ENCODE assay signal across 8 mouse cellular contexts in the genomic region with DNA sequence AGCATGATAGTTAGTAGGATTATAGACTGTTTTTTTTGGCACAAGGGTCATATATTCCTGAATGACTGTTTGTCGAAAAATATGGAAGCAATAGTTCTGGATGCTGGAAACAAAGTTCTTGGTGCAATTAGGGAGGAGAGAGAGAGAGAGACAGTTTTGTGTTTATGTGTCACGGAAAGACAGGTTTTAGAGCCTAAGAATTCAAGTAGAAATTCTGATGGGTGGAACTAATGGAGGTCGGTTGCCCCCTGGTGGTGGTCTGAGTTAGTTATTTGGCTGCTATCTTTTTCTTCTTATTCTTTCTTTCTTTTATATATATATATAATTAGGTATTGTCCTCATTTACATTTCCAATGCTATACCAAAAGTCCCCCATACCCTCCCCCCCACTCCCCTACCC.
A peak's percentile ranks its signal among the peaks of the same experiment; 100 is the strongest.
DNase-seq lines count a peak whose midpoint lies in the region; ATAC-seq lines count a peak whose summit lies in the region.

No protein-coding gene starts in this region.

- H3K4me2 ChIP-seq in forebrain, embryonic 11.5 days (ENCODE audit: low read depth, low read length, severe bottlenecking): no peak overlapping the region
- no peak overlapping the region for H3K4me2 ChIP-seq in forebrain, embryonic 15.5 days (replicated peaks)
- peak overlapping the region; percentile 42 for H3K4me2 ChIP-seq in kidney, embryonic 15.5 days
- 0 out of 2 replicates have a peak overlapping the region, but pooled peaks have one; percentile 7 for H3K4me2 ChIP-seq in lung, embryonic 16.5 days (ENCODE audit: low read depth, low read length)
- peak overlapping the region; percentile 18; the same call in 1 of the 2 replicates for H3K4me2 ChIP-seq in stomach, embryonic 14.5 days (replicated peaks; ENCODE audit: low read depth, low read length)

- WGBS in forebrain, embryonic 11.5 days: 27% methylated on average over 3 of the region's 3 CpGs
- 17% methylated on average over 3 of the region's 3 CpGs for WGBS in forebrain, embryonic 15.5 days
- 16% methylated on average over 3 of the region's 3 CpGs for WGBS in kidney, embryonic 15.5 days
- WGBS in lung, embryonic 16.5 days: 18% methylated on average over 3 of the region's 3 CpGs
- 16% methylated on average over 3 of the region's 3 CpGs for WGBS in stomach, embryonic 14.5 days

- H3K4me1 ChIP-seq in forebrain, embryonic 11.5 days (replicated peaks; ENCODE audit: control insufficient read depth, insufficient read depth, low read length): no peaks in the 10 kb centered on the region
- H3K4me1 ChIP-seq in forebrain, embryonic 15.5 days: no peaks in the 10 kb centered on the region
- no peaks in the 10 kb centered on the region for H3K4me1 ChIP-seq in kidney, embryonic 15.5 days
- no peaks in the 10 kb centered on the region for H3K4me1 ChIP-seq in lung, embryonic 16.5 days (replicated peaks; ENCODE audit: control insufficient read depth, insufficient read depth, low read length)
- no peaks in the 10 kb centered on the region for H3K4me1 ChIP-seq in stomach, embryonic 14.5 days (ENCODE audit: control insufficient read depth, insufficient read depth, low read length)

- no peak overlapping the region for H3K27ac ChIP-seq in forebrain, embryonic 11.5 days (ENCODE audit: low read depth, low read length)
- no peak overlapping the region for H3K27ac ChIP-seq in forebrain, embryonic 15.5 days (replicated peaks)
- no peak overlapping the region for H3K27ac ChIP-seq in kidney, embryonic 15.5 days
- H3K27ac ChIP-seq in lung, embryonic 16.5 days (ENCODE audit: low read length): no peak overlapping the region
- H3K27ac ChIP-seq in stomach, embryonic 14.5 days (ENCODE audit: low read length): no peak overlapping the region

- ATAC-seq in forebrain, embryonic 11.5 days (replicated peaks; ENCODE audit: low FRiP score): no peak
- ATAC-seq in forebrain, embryonic 15.5 days (replicated peaks): no peak
- no peak for ATAC-seq in kidney, embryonic 15.5 days (replicated peaks; ENCODE audit: low FRiP score)
- ATAC-seq in lung, embryonic 16.5 days (ENCODE audit: low read depth): no peak
- no peak for ATAC-seq in stomach, embryonic 14.5 days (ENCODE audit: insufficient number of reproducible peaks, insufficient read depth, low FRiP score, low read depth)

- H3K9ac ChIP-seq in forebrain, embryonic 11.5 days (ENCODE audit: low read length): no peak overlapping the region
- no peak overlapping the region for H3K9ac ChIP-seq in forebrain, embryonic 15.5 days (replicated peaks)
- no peak overlapping the region for H3K9ac ChIP-seq in kidney, embryonic 15.5 days
- H3K9ac ChIP-seq in lung, embryonic 16.5 days (ENCODE audit: low read length): no peak overlapping the region
- no peak overlapping the region for H3K9ac ChIP-seq in stomach, embryonic 14.5 days (replicated peaks; ENCODE audit: low read depth, low read length)

- no peaks in the 10 kb centered on the region for H3K36me3 ChIP-seq in forebrain, embryonic 11.5 days (ENCODE audit: control insufficient read depth, insufficient read depth, low read length)
- no peaks in the 10 kb centered on the region for H3K36me3 ChIP-seq in forebrain, embryonic 15.5 days
- no peaks in the 10 kb centered on the region for H3K36me3 ChIP-seq in kidney, embryonic 15.5 days
- H3K36me3 ChIP-seq in lung, embryonic 16.5 days (ENCODE audit: control insufficient read depth, insufficient read depth, low read length): peaks cover 6% of the 10 kb centered on the region; the same call in 1 of the 2 replicates
- no peaks in the 10 kb centered on the region for H3K36me3 ChIP-seq in stomach, embryonic 14.5 days (ENCODE audit: control insufficient read depth, insufficient read depth, low read length)

- no peak overlapping the region for H3K4me3 ChIP-seq in forebrain, embryonic 11.5 days (ENCODE audit: low read depth, low read length)
- no peak overlapping the region for H3K4me3 ChIP-seq in forebrain, embryonic 15.5 days
- H3K4me3 ChIP-seq in kidney, embryonic 15.5 days (replicated peaks): no peak overlapping the region
- no peak overlapping the region for H3K4me3 ChIP-seq in lung, embryonic 16.5 days (ENCODE audit: low read length)
- no peak overlapping the region for H3K4me3 ChIP-seq in stomach, embryonic 14.5 days (ENCODE audit: low read depth, low read length)

- DNase-seq in forebrain, embryonic 11.5 days (ENCODE audit: low spot score): peak; percentile 72
- DNase-seq in urinary bladder, postnatal 14 days (ENCODE audit: low spot score): peak; percentile 66
- no peak for DNase-seq in urinary bladder, postnatal 10 days (ENCODE audit: low spot score)
- DNase-seq in fibroblast of lung, adult 2 months (ENCODE audit: low read depth): peak; percentile 42

- H3K27me3 ChIP-seq in forebrain, embryonic 11.5 days (ENCODE audit: control insufficient read depth, insufficient read depth, low read length): no peaks in the 10 kb centered on the region
- H3K27me3 ChIP-seq in forebrain, embryonic 15.5 days: no peaks in the 10 kb centered on the region
- no peaks in the 10 kb centered on the region for H3K27me3 ChIP-seq in kidney, embryonic 15.5 days
- H3K27me3 ChIP-seq in lung, embryonic 16.5 days (ENCODE audit: control insufficient read depth, insufficient read depth, low read depth, low read length): no peaks in the 10 kb centered on the region
- no peaks in the 10 kb centered on the region for H3K27me3 ChIP-seq in stomach, embryonic 14.5 days (ENCODE audit: control insufficient read depth, insufficient read depth, low read length)

- H3K9me3 ChIP-seq in forebrain, embryonic 11.5 days (ENCODE audit: control insufficient read depth, low read length): no peaks in the 10 kb centered on the region
- no peaks in the 10 kb centered on the region for H3K9me3 ChIP-seq in forebrain, embryonic 15.5 days
- no peaks in the 10 kb centered on the region for H3K9me3 ChIP-seq in kidney, embryonic 15.5 days (replicated peaks)
- no peaks in the 10 kb centered on the region for H3K9me3 ChIP-seq in lung, embryonic 16.5 days (ENCODE audit: control insufficient read depth, low read length)
- no peaks in the 10 kb centered on the region for H3K9me3 ChIP-seq in stomach, embryonic 14.5 days (ENCODE audit: control insufficient read depth, low read depth, low read length)

Comparison
In these comparisons a context has a peak if more than half of its experiments do, and no peak if none do; other contexts are left out.
1. H3K4me2 ChIP-seq: peak in kidney, embryonic 15.5 days (single experiment), lung, embryonic 16.5 days (single experiment) and stomach, embryonic 14.5 days (single experiment); none in forebrain, embryonic 11.5 days (single experiment) and forebrain, embryonic 15.5 days (single experiment).